In genomic region chr8:93559696-93560095, GRCm38 (mm10) we compare ENCODE assay signal across 27 mouse cellular contexts. TPM values are rescaled to one million over a fixed set of nuclear protein-coding genes. Genes with fewer than 3 reads are reported as not detected.
DNase-seq lines count a peak whose midpoint lies in the region; ATAC-seq and TF ChIP-seq lines count a peak whose summit lies in the region.
"Had no signal": no experiment of that assay in that cellular context is flagged by ENCODE, and none has a peak within 500 bp of the region (broad histone marks: within the 10 kb centered on the region; RNA-seq: fewer than 3 reads in every experiment).

No protein-coding gene starts in this region.

- peak; percentile 79 for DNase-seq in heart, adult 11 months
- DNase-seq in heart, adult 2 months = no peak
- DNase-seq in heart, adult 8-10 months (ENCODE audit: low spot score) = peak; percentile 26
- no peak for DNase-seq in heart, postnatal 36 days
- peak; percentile 60 to 65 for DNase-seq in heart, postnatal 10 days
- DNase-seq in intestine, embryonic 14.5 days (ENCODE audit: low spot score) = peak; percentile 1
- DNase-seq: adrenal gland, adult 8-10 months; adrenal gland, postnatal 14 days; adrenal gland, postnatal 36 days; B cell, adult 2 months; cerebellum, adult 11-12 months; cerebellum, adult 2 months; cerebellum, adult 9-10 months; cerebellum, postnatal 10 days; cerebellum, postnatal 25 days had no signal

- TF ChIP-seq EP300 in heart, adult 2 months (IDR thresholded peaks at IDR 0.05; ENCODE audit: insufficient read depth, low read depth, low read length) = no peak

- no peaks in the 10 kb centered on the region for H3K27me3 ChIP-seq in heart, adult 2 months (ENCODE audit: control insufficient read depth, insufficient read depth, low read length)
- H3K27me3 ChIP-seq in heart, embryonic 11.5 days (ENCODE audit: control insufficient read depth, insufficient read depth, low read length) = no peaks in the 10 kb centered on the region
- no peaks in the 10 kb centered on the region for H3K27me3 ChIP-seq in intestine, embryonic 14.5 days (replicated peaks; ENCODE audit: control insufficient read depth, insufficient read depth, low read length)
- no peaks in the 10 kb centered on the region for H3K27me3 ChIP-seq in intestine, embryonic 15.5 days (replicated peaks)
- H3K27me3 ChIP-seq: embryonic facial prominence, embryonic 12.5 days; forebrain, embryonic 13.5 days had no signal

- H3K4me3 ChIP-seq in heart, adult 2 months = no peak overlapping the region
- no peak overlapping the region for H3K4me3 ChIP-seq in heart, embryonic 11.5 days (ENCODE audit: low read depth, low read length)
- no peak overlapping the region for H3K4me3 ChIP-seq in intestine, embryonic 14.5 days (ENCODE audit: low read depth, low read length)
- H3K4me3 ChIP-seq in intestine, embryonic 15.5 days (replicated peaks) = no peak overlapping the region
- H3K4me3 ChIP-seq: embryonic facial prominence, embryonic 10.5 days; embryonic facial prominence, embryonic 12.5 days; forebrain, embryonic 13.5 days had no signal

- no peak for ATAC-seq in heart, embryonic 11.5 days (replicated peaks; ENCODE audit: insufficient number of reproducible peaks, low FRiP score, low TSS enrichment)
- ATAC-seq in intestine, embryonic 14.5 days (replicated peaks; ENCODE audit: low FRiP score, low TSS enrichment, low read depth) = no peak
- no peak for ATAC-seq in intestine, embryonic 15.5 days
- ATAC-seq: activated CD4-positive, CD25-positive, alpha-beta regulatory T cell, adult 4 months; CD4-positive, CD25-positive, alpha-beta regulatory T cell, adult 4 months; forebrain, embryonic 13.5 days; Patski had no signal

- no peak for TF ChIP-seq POLR2A in heart, adult 2 months (IDR thresholded peaks at IDR 0.05; ENCODE audit: insufficient read depth, low read depth, low read length)

- H3K9me3 ChIP-seq in heart, embryonic 11.5 days (replicated peaks; ENCODE audit: control insufficient read depth, low read length) = no peaks in the 10 kb centered on the region; the same call in 1 of the 2 replicates
- H3K9me3 ChIP-seq in intestine, embryonic 14.5 days (ENCODE audit: control insufficient read depth, low read length) = peaks cover 3% of the 10 kb centered on the region; the same call in 1 of the 2 replicates
- H3K9me3 ChIP-seq in intestine, embryonic 15.5 days = no peaks in the 10 kb centered on the region
- H3K9me3 ChIP-seq: embryonic facial prominence, embryonic 12.5 days had no signal

- no peak for TF ChIP-seq CTCF in heart, adult 2 months (IDR thresholded peaks at IDR 0.05)

- no peak overlapping the region for H3K4me2 ChIP-seq in heart, embryonic 11.5 days
- no peak overlapping the region for H3K4me2 ChIP-seq in intestine, embryonic 14.5 days (ENCODE audit: low read length)
- no peak overlapping the region for H3K4me2 ChIP-seq in intestine, embryonic 15.5 days (replicated peaks)
- H3K4me2 ChIP-seq: embryonic facial prominence, embryonic 12.5 days; forebrain, embryonic 13.5 days had no signal

- intact Hi-C loops in heart, adult 2 months (cut with DNase I) = no loop called here
- intact Hi-C loops in heart, postnatal 36 days (cut with DNase I) = no loop called here
- intact Hi-C loops in heart, postnatal 10 days (cut with DNase I) = no loop called here

- no peak overlapping the region for H3K9ac ChIP-seq in heart, adult 2 months (ENCODE audit: low read depth, low read length)
- no peak overlapping the region for H3K9ac ChIP-seq in heart, embryonic 11.5 days (ENCODE audit: low read depth, low read length)
- H3K9ac ChIP-seq in intestine, embryonic 14.5 days (ENCODE audit: low read length) = no peak overlapping the region
- no peak overlapping the region for H3K9ac ChIP-seq in intestine, embryonic 15.5 days
- H3K9ac ChIP-seq: embryonic facial prominence, embryonic 12.5 days; forebrain, embryonic 13.5 days had no signal

- H3K27ac ChIP-seq in heart, adult 2 months = no peak overlapping the region
- no peak overlapping the region for H3K27ac ChIP-seq in heart, embryonic 11.5 days (ENCODE audit: low read depth, low read length)
- no peak overlapping the region for H3K27ac ChIP-seq in intestine, embryonic 14.5 days (ENCODE audit: low read depth)
- no peak overlapping the region for H3K27ac ChIP-seq in intestine, embryonic 15.5 days
- H3K27ac ChIP-seq: embryonic facial prominence, embryonic 10.5 days; embryonic facial prominence, embryonic 12.5 days; forebrain, embryonic 13.5 days had no signal

- no peaks in the 10 kb centered on the region for H3K79me2 ChIP-seq in heart, adult 2 months (replicated peaks; ENCODE audit: control insufficient read depth, insufficient read depth, low read length)

- no peaks in the 10 kb centered on the region for H3K4me1 ChIP-seq in heart, adult 2 months (ENCODE audit: control insufficient read depth, insufficient read depth, low read length)
- H3K4me1 ChIP-seq in heart, embryonic 11.5 days (ENCODE audit: control insufficient read depth, insufficient read depth, low read length) = no peaks in the 10 kb centered on the region
- H3K4me1 ChIP-seq in intestine, embryonic 14.5 days (replicated peaks; ENCODE audit: control insufficient read depth, insufficient read depth, low read length) = no peaks in the 10 kb centered on the region
- no peaks in the 10 kb centered on the region for H3K4me1 ChIP-seq in intestine, embryonic 15.5 days (replicated peaks)
- H3K4me1 ChIP-seq: embryonic facial prominence, embryonic 12.5 days had no signal

- no peaks in the 10 kb centered on the region for H3K36me3 ChIP-seq in heart, adult 2 months (ENCODE audit: control insufficient read depth, insufficient read depth, low read length)
- no peaks in the 10 kb centered on the region for H3K36me3 ChIP-seq in heart, embryonic 11.5 days (ENCODE audit: control insufficient read depth, insufficient read depth, low read length)
- no peaks in the 10 kb centered on the region for H3K36me3 ChIP-seq in intestine, embryonic 14.5 days (ENCODE audit: control insufficient read depth, insufficient read depth, low read length)
- no peaks in the 10 kb centered on the region for H3K36me3 ChIP-seq in intestine, embryonic 15.5 days
- H3K36me3 ChIP-seq: embryonic facial prominence, embryonic 10.5 days; embryonic facial prominence, embryonic 12.5 days; G1E had no signal

- 63% methylated on average over 2 of the region's 2 CpGs for WGBS in heart, adult 2 months
- 63% methylated on average over 2 of the region's 2 CpGs for WGBS in heart, embryonic 11.5 days (ENCODE audit: insufficient replicate concordance)
- WGBS in intestine, embryonic 14.5 days = 66% methylated on average over 2 of the region's 2 CpGs
- WGBS in intestine, embryonic 15.5 days = 70% methylated on average over 2 of the region's 2 CpGs

RNA-seq across cellular contexts. Expression of gene Ces5a, which starts 24.1 kb away (rescaled TPM):
- total RNA-seq in heart, adult 2 months (2021) = not detected
- polyA plus RNA-seq in heart, adult 2 months (2012; rRNA removed) = not detected in 2 replicates
- not detected for total RNA-seq in heart, adult 8-10 months (2022)
- under 1 TPM in 1 of 2 experiments, not detected in 1; 0.14 TPM for total RNA-seq in heart, postnatal 36 days (2021)
- total RNA-seq in heart, postnatal 10 days (2021) = not detected
- not detected in 2 replicates for polyA plus RNA-seq in heart, embryonic 11.5 days (2014; fragmentation: Nextera tagmentation; extraction: Ambion mirVana)
- not detected in 2 replicates for polyA plus RNA-seq in intestine, embryonic 14.5 days (2014; fragmentation: Nextera tagmentation; extraction: Ambion mirVana)
- not detected in 2 replicates for polyA plus RNA-seq in intestine, embryonic 15.5 days (2015; fragmentation: Nextera tagmentation; extraction: Ambion mirVana)
- total RNA-seq: adrenal gland, adult 18-20 months; adrenal gland, adult 8-10 months; adrenal gland, postnatal 14 days; adrenal gland, postnatal 36 days; CH12.LX; G1E had no signal
- polyA plus RNA-seq: activated CD4-positive, CD25-positive, alpha-beta regulatory T cell, adult 4 months; CD4-positive, CD25-positive, alpha-beta regulatory T cell, adult 4 months; embryonic facial prominence, embryonic 10.5 days; forebrain, embryonic 11.5 days; G1E; Patski had no signal

Comparison
In these comparisons a context has a peak if more than half of its experiments do, and no peak if none do; other contexts are left out.
1. DNase-seq: peak in heart, adult 11 months (single experiment), heart, adult 8-10 months (single experiment), heart, postnatal 10 days (2 of 2) and intestine, embryonic 14.5 days (single experiment); none in heart, adult 2 months (0 of 2) and heart, postnatal 36 days (0 of 2).